In the genomic region with DNA sequence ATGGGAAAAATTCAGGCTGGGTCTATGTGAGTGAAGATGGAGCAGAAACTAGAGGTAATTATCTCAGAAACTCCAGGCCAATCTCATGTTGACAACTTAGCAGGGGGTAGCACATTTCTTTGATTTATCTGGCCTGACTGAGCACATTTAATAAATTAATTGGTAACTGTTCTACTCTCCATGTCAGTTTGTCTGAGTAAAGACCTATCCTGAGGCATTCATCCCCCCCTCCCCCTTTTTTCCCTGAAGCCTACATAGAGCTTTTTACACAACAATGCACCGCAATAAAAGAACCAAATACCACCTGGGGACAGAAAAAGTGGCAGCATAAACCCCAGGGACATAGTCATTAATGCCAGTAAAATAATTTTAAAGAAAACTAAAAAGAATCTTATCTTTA, we compare ENCODE assay signal across 18 mouse cellular contexts.
DNase-seq lines count a peak whose midpoint lies in the region; ATAC-seq and TF ChIP-seq lines count a peak whose summit lies in the region.
"Had no signal": no experiment of that assay in that cellular context is flagged by ENCODE, and none has a peak within 500 bp of the region (broad histone marks: within the 10 kb centered on the region; RNA-seq: fewer than 3 reads in every experiment).

No protein-coding gene starts in this region.

- no peak overlapping the region for H3K9ac ChIP-seq in forebrain, embryonic 15.5 days (replicated peaks)
- H3K9ac ChIP-seq in forebrain, postnatal 0 days = no peak overlapping the region
- no peak overlapping the region for H3K9ac ChIP-seq in neural tube, embryonic 12.5 days
- H3K9ac ChIP-seq in neural tube, embryonic 15.5 days (replicated peaks) = no peak overlapping the region
- H3K9ac ChIP-seq: stomach, embryonic 15.5 days had no signal

- no peaks in the 10 kb centered on the region for H3K9me3 ChIP-seq in forebrain, embryonic 15.5 days
- H3K9me3 ChIP-seq in forebrain, postnatal 0 days (ENCODE audit: low read length) = no peaks in the 10 kb centered on the region
- H3K9me3 ChIP-seq in neural tube, embryonic 12.5 days = no peaks in the 10 kb centered on the region
- no peaks in the 10 kb centered on the region for H3K9me3 ChIP-seq in neural tube, embryonic 15.5 days (replicated peaks)
- H3K9me3 ChIP-seq: limb, embryonic 10.5 days; stomach, embryonic 15.5 days had no signal

- DNase-seq in forebrain, postnatal 0 days = no peak
- DNase-seq in brain, embryonic 14.5 days (ENCODE audit: low read depth) = peak; percentile 63
- DNase-seq in right cerebral cortex, postnatal 36 days (ENCODE audit: low spot score in 2 of 2) = no peak
- DNase-seq in testis, postnatal 14 days (ENCODE audit: low spot score) = no peak
- DNase-seq: cerebellum, adult 2 months; kidney, postnatal 36 days; layer of hippocampus, adult 9-11 months; lung, adult 18-20 months; lung, postnatal 14 days; right cerebral cortex, postnatal 25 days; thymus, adult 2 months had no signal

- H3K27me3 ChIP-seq in forebrain, embryonic 15.5 days = no peaks in the 10 kb centered on the region
- no peaks in the 10 kb centered on the region for H3K27me3 ChIP-seq in forebrain, postnatal 0 days (ENCODE audit: insufficient read depth, low read length)
- no peaks in the 10 kb centered on the region for H3K27me3 ChIP-seq in neural tube, embryonic 12.5 days (replicated peaks)
- H3K27me3 ChIP-seq in neural tube, embryonic 15.5 days (replicated peaks) = no peaks in the 10 kb centered on the region
- H3K27me3 ChIP-seq: stomach, embryonic 15.5 days had no signal

- no peak for TF ChIP-seq CTCF in forebrain, postnatal 0 days (IDR thresholded peaks at IDR 0.05; ENCODE audit: low read depth)
- no peak for TF ChIP-seq CTCF in brain, embryonic 14.5 days (IDR thresholded peaks at IDR 0.05; ENCODE audit: borderline replicate concordance, extremely low read depth, insufficient read depth, insufficient read length)

- TF ChIP-seq POLR2A in brain, embryonic 14.5 days (IDR thresholded peaks at IDR 0.05; ENCODE audit: borderline replicate concordance, extremely low read depth, insufficient read depth, insufficient read length, poor library complexity, severe bottlenecking) = no peak

- no peak overlapping the region for H3K4me2 ChIP-seq in forebrain, embryonic 15.5 days (replicated peaks)
- H3K4me2 ChIP-seq in forebrain, postnatal 0 days (ENCODE audit: low read depth) = no peak overlapping the region
- no peak overlapping the region for H3K4me2 ChIP-seq in neural tube, embryonic 12.5 days (replicated peaks)
- no peak overlapping the region for H3K4me2 ChIP-seq in neural tube, embryonic 15.5 days
- H3K4me2 ChIP-seq: stomach, embryonic 15.5 days had no signal

- 0 out of 2 replicates have a peak, but pooled peaks have one; percentile 26 for ATAC-seq in forebrain, embryonic 15.5 days (replicated peaks)
- no peak for ATAC-seq in forebrain, postnatal 0 days
- 0 out of 2 replicates have a peak, but pooled peaks have one; percentile 41 for ATAC-seq in neural tube, embryonic 12.5 days (ENCODE audit: low FRiP score, low read depth)
- ATAC-seq in neural tube, embryonic 15.5 days (ENCODE audit: low FRiP score) = no peak
- ATAC-seq: intestine, embryonic 16.5 days; midbrain, embryonic 16.5 days had no signal

- no peaks in the 10 kb centered on the region for H3K36me3 ChIP-seq in forebrain, embryonic 15.5 days
- no peaks in the 10 kb centered on the region for H3K36me3 ChIP-seq in forebrain, postnatal 0 days (ENCODE audit: insufficient read depth)
- no peaks in the 10 kb centered on the region for H3K36me3 ChIP-seq in neural tube, embryonic 12.5 days
- no peaks in the 10 kb centered on the region for H3K36me3 ChIP-seq in neural tube, embryonic 15.5 days
- H3K36me3 ChIP-seq: limb, embryonic 10.5 days; stomach, embryonic 15.5 days had no signal

- WGBS in forebrain, embryonic 15.5 days = 12% methylated on average over 1 of the region's 1 CpGs
- WGBS in forebrain, postnatal 0 days = 27% methylated on average over 1 of the region's 1 CpGs
- 31% methylated on average over 1 of the region's 1 CpGs for WGBS in neural tube, embryonic 12.5 days
- WGBS in neural tube, embryonic 15.5 days = 12% methylated on average over 1 of the region's 1 CpGs

- no peak overlapping the region for H3K4me3 ChIP-seq in forebrain, embryonic 15.5 days
- no peak overlapping the region for H3K4me3 ChIP-seq in forebrain, postnatal 0 days (ENCODE audit: low read depth, low read length)
- no peak overlapping the region for H3K4me3 ChIP-seq in neural tube, embryonic 12.5 days
- no peak overlapping the region for H3K4me3 ChIP-seq in neural tube, embryonic 15.5 days (replicated peaks)
- H3K4me3 ChIP-seq: limb, embryonic 10.5 days; stomach, embryonic 15.5 days had no signal

- H3K4me1 ChIP-seq in forebrain, embryonic 15.5 days = no peaks in the 10 kb centered on the region
- H3K4me1 ChIP-seq in forebrain, postnatal 0 days (ENCODE audit: insufficient read depth) = no peaks in the 10 kb centered on the region
- no peaks in the 10 kb centered on the region for H3K4me1 ChIP-seq in neural tube, embryonic 12.5 days
- H3K4me1 ChIP-seq in neural tube, embryonic 15.5 days = no peaks in the 10 kb centered on the region
- H3K4me1 ChIP-seq: limb, embryonic 10.5 days; stomach, embryonic 15.5 days had no signal

- H3K27ac ChIP-seq in forebrain, embryonic 15.5 days (replicated peaks) = no peak overlapping the region
- H3K27ac ChIP-seq in forebrain, postnatal 0 days (ENCODE audit: low read depth, low read length) = no peak overlapping the region
- no peak overlapping the region for H3K27ac ChIP-seq in neural tube, embryonic 12.5 days
- H3K27ac ChIP-seq in neural tube, embryonic 15.5 days (replicated peaks) = no peak overlapping the region
- H3K27ac ChIP-seq: limb, embryonic 10.5 days; stomach, embryonic 15.5 days had no signal

Comparison
In these comparisons a context has a peak if more than half of its experiments do, and no peak if none do; other contexts are left out.
1. ATAC-seq: peak in forebrain, embryonic 15.5 days (single experiment) and neural tube, embryonic 12.5 days (single experiment); none in forebrain, postnatal 0 days (single experiment) and neural tube, embryonic 15.5 days (single experiment).